Mouse (Mus musculus) adrenal gland, postnatal 25 days (tissue): ENCODE results near the gene Rgs9bp. TPM values are rescaled to one million over a fixed set of nuclear protein-coding genes. Genes with fewer than 3 reads are reported as not detected.
A peak's percentile ranks its signal among the peaks of the same experiment; 100 is the strongest.
"Not testable (repeated sequence)": the region's sequence is repeated elsewhere in the genome, so short reads cannot be mapped to it uniquely, and the experiment has no call there.

Experiments
- DNase-seq: peaks from one replicate; pipeline ENCODE4 v3.0.0; 2021; ENCODE audit warnings: mixed read lengths
- total RNA-seq: library from RNA; stranded (reverse); gene quantifications from 2 replicates; pipeline ENCODE4 v1.2.3, GENCODE M21; 2021

Rgs9bp gene
- total RNA-seq, 1 experiment from 2014 or later, result 0.39 TPM

DNA sequence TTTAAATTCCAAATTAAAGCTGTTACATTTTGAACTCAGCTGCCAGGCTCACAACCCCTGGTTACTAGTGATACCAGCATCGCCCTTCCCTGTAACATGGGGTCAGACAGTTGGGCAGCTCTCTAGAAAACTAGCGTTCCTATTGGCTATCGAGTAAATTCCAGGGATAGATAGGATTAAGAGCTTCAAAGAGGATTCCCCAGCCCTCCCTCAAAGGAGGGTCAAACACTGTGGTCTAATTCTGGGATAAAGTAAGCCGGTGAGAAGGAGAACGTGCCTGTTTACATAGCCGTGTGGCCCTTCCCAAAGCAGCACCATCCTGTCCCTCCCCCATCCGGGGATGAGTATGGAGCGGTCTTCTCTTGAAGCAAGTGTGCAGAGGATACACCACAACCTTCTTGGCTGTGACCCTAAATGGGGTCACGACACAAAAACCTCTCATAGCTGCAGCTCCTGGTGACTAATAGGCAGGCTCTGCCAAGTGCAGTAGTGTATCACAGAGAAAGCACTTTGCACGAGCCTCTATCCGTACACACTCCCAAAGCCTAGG is 1.8 kb downstream of the Rgs9bp start:
- no peak for DNase-seq

DNA sequence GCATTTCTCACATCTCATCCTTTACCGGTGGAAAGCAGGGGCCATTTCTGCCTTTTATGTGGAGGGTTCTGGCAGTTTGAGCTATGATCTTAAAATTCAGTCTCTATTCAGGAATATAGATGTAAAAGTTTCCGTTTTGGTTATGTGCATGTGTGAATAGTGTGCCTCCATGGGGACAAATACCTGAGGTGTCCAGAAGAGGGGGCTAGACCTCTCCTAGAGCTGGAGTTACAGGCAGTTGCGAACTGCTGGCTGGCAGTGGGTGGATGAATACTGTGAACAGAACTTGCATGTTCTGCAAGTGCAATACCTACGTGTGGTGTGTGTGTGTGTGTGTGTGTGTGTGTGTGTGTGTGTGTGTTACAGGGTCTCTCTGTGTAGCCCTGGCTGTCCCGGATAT is 2.7 kb downstream of the Rgs9bp start:
- DNase-seq, result no peak

DNA sequence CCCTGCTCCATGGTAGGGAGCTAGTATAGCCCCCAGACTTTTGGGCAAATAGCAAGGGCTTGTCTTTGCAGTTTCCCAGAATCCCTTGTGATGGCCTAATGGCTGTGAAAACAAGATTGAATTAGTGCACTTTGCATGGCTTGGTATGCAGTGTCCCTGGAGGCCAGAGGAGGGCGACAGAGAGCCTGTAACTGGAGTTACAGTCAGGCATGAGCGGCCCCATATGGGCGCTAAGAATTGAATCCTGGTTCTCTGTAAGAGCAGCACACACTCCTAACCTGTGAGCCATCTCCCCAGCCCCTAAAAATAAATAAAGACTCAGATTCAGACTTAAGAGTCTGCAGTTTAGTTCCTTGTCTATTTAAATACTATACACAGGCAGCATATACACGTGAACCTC is 5.5 kb downstream of the Rgs9bp start:
- DNase-seq, result peak; percentile 54

DNA sequence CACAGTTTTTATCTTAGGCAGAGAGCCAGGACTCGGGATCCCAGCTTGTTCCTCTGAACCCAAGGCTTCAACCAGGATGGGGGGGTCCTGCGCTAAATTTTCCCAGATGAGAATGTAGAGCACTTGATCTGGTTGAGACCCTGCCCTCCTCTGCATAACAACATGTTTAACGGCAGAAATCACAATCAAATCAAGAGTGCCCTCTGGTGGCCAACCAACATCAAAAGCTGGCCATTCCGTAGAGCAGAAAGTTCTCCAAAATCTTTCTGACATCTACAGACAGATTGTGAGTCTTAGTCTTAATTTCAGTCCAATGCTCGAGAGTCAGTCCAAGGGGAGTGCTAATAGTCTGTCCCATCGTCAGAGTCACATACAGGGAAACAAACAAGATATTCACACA is 14.5 kb downstream of the Rgs9bp start:
- not testable (repeated sequence) for DNase-seq

DNA sequence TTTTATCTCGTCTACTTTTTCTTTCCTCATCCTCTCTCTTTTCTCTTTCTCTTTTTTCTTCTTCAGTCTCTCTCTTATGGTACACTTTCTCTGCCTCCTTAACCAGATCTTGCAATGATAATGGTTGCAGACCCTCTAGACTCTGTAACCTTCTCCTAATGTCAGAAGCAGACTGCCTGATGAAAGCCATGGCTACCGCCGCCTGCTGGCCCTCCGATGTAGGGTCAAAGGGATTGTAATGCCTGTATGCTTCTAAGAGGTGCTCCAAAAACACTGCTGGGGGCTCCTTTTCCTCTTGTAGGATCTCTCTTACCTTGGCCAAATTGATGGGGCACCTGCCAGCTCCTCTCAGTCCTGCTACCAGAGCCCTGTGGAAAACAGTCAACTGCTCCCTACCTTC is 15.7 kb downstream of the Rgs9bp start:
- DNase-seq, result not testable (repeated sequence)

DNA sequence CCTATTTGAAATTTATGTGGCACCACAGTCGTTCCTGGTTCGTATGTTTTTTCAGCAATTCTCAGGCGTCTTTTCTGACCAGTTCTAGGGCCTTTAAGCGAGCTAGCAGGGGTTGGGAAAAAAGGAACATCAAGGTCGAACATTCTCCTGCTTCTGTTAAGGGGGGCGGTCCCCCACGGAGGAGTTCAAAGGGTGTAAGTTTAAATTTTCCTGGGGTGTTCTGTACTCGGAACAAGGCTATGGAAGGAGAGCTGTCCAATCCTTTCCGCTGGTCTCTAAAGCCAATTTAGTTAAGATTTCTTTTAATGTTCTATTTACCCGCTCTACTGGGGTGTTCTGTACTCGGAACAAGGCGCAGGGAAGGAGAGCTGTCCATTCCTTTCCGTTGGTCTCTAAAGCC is 19.4 kb downstream of the Rgs9bp start:
- not testable (repeated sequence) for DNase-seq

DNA sequence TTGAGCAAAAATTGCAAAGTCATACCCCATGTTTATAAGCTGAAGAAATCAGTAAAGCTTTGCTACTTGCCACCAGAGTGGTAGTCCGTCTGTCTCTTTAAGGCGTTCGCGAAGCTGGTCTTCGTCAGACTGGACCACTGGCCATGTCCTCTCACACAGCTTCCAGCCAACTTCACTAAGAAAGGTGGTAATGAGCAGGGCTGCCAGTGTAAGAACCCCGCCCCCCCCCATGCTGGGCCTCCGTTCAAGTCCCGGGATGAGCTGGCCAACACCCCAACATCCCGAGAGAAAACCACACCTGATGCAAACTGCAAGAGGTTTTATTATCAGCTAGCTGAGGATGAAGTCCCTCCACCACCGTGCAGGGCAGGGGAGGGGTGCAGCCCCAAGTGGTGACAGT is 20.5 kb downstream of the Rgs9bp start:
- not testable (repeated sequence) for DNase-seq

DNA sequence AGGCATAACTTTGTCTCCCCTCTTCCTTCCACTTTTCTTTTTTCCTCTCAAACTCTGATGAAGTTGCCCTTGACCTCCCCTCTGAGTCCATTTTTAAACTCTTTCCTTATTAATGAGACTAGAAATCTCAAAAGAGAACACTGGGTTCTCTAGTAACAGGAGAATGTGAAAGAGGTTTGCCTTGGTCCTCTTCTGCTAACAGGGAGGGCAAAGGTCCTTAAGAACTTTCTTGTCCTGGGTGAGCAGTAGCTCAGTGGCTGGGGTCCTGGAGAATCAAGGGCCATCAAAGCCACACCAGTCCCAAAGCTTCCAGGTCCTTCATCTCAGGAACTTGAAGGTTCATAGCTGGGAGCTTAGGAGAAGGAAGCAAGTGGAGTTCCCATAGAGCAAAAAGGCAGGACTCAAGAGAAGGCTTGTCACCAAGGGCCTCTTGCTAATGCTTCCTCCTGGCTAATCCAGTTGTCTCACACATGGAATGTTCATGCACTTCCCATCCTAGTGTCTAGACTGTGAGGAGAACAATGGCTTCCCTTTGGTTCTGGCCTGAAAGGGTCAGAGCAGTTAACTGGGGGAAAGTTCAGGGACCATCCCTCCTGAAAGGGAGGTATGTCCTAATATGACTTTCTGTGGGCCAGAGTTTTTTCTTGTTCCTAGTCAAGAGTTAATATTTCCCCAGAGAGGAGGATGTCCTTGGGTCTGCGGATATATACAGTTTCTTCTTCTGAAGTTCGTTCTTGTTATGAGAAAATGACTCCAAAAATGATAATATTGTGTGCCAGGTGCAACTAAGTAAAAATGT is 21.1 kb downstream of the Rgs9bp start:
- no peak for DNase-seq

DNA sequence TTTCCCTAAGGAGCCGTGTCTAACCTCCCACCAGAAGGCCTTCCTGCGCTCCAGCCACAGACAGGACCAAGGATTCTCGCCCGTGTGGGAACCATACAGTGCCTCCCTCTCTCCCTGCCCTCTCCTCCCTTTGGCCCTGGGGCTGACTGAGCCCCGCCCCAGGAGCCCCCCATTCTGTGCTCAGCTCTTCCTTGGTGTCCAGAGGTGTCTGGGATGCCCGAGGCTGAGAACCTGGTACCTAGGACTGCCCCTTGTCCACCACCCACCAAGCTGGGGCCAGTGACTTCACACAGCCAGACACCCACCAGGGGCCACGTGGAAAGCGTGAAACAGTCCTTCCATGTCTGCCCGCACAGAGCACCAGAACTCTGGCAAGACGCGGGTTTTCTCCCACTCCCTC is 22.3 kb downstream of the Rgs9bp start:
- DNase-seq, result no peak

DNA sequence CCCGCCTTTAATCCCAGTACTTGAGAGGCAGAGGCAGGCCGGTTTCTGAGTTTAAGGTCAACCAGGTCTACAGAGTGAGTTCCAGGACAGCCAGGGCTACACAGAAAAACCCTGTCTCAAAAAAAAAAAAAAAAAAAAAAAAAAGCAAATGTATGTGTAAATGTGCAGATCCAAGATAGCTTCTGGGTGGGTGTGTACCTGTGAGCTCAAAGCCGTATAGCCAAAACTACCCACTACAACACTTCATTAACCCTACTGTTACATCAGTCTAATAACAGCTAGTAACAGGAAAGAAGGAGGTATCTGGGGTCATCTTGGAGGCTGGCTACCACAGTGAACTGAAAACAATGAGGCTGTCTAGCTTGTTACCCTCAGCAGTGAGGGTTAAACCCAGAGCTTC is 25.5 kb downstream of the Rgs9bp start:
- no peak for DNase-seq

DNA sequence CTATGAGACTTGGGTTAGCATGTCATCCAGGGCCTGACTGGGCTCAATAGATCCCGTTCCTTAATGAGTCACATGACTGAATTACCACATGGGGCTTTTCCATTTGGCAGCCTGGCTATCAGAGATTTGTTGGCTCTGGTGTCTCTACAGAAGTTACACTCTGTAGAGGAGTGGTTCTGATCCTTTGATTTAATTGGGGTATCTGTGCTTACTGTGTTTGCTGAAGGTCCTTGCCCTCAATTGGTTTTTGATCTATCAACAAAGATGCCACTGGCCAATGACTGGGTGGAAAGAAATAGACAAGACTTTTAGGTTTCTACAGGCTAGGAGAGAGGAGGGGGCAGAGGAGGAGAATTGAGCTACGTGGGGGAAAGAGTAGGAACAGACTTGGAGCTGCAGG is 26.7 kb downstream of the Rgs9bp start:
- no peak for DNase-seq

DNA sequence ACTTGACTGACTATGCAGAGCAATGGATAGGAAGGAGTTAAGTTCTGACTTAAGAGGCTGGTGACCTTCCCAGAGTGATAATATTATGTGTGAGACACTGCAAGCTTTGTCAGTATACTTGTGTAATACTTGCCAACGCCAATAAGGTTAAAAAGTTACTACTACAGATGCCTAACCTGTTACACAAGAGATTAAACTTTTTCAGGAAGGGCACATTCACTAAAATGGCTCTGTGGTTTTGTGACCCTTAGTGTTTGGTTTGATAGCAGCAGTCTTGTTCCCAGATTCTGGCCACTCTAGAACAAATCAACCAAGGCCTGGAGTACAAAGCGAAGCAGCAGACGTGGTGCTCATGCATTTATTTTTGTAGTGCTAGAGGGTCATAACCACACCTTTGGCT is 27.8 kb downstream of the Rgs9bp start:
- DNase-seq, result no peak

DNA sequence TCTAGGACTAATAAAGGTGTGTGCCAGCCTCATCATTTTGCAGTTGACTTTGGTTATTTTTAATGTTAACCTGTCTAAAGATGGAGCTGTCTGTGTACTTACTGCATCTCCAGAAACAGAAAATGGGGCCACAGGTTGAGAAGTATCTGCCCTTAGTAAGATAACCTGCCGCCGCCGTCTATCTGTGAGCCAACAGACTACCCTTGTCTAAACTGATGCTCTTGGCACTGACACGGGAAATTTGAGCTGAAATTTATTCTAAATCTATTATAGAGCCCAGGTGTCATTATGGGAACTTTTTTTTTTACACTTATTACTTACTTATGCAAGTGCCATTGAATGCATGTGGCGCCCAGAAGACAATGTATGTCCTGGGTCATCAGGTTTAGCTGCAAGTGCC is 28.5 kb downstream of the Rgs9bp start:
- DNase-seq, result no peak

DNA sequence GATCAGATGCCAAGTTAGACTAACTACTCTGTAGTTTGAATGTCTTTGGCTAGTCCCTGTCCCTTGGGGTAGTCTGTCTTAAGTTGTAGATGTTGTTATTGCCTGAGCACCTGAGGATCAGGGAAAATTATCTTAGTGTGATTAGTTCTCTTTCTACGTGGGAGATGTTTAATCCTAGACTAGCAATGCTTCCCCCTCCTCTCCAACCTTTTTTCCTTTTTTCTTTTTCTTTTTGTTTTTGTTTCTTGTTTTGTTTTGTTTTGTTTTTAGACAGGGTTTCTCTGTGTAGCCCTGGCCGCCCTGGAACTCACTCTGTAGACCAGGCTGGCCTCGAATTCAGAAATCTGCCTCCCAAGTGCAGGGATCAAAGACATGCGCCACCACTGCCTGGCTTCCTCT is 29.2 kb downstream of the Rgs9bp start, which contains the start of gene Nudt19:
Gene Nudt19, minus strand, starts transcription at position 100 of the 399 bp plus-strand sequence.
- DNase-seq, result no peak

DNA sequence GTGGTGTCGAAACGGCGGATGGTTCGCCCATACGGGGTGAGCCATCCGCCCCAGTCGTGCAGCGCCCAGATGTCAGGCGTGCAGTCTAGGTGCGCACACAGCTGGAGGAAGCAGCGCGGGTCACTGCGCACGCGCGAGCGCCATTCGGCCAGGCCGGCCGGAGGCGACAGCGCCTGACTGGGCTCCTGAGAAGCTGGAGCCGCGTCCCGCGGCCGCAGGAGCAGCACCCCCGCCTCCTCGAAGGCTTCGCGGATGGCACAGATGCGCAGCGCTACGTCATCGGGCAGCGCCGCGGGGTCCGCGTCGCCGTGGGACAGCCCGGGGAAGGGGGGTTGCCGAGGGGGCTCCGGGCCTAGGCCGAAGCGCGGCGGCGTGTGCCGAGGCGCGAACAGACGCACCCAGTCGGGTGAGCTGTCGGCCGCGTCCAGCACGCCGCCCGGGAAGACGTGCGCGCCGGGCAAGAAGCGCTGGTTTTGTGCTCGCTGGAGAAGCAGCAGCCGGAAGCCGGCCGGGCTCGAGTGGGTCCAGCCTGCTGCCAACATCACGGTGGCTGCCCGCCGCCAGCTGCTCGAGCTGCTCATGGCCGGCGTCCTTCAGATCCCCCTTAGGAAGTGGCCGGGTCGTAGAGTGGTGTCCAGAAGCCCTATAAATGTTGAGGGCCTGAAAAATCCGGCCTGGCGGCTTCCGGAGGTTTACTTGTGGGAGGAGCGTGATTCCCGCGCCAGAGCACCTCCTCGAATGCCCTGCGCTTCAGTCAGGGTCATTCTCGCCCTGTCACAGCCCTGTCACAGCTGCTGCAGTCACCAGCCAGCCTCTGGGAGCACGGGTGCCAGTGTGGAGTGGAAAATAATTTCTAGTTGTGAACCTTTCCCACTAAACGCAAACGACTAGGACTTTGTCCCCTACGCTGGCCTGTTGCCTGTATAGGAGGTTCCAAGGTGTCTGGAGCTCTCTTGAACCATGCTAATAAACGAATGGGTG is 29.9 kb downstream of the Rgs9bp start:
- DNase-seq, result peak; percentile 89

DNA sequence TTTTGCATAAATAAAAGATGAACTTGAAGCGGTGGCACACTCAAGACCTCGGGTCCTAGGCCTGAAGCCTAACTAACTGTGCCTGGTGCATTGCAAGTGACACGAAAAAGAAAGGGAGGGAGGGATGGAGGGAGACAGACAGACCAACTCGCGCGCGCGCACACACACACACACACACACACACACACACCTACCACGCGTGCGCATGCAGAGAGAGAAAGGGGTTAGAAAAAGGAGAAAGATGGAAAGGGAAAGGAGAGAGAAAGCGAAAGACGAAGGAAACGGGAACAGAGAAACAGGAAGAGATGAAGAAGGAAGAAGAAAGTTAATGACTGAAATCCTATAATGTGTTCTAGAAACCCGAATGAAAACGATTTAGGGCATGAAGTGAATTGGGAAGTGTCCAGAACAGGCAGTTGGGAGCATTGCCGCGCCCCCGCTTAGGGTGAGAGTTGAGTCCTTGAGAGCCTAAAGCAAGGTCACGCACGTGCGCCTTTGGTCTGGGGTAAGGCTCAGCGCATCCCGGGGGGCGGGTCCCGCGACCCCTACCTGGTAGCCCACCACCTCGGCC is 30.7 kb downstream of the Rgs9bp start:
- DNase-seq, result peak; percentile 23

DNA sequence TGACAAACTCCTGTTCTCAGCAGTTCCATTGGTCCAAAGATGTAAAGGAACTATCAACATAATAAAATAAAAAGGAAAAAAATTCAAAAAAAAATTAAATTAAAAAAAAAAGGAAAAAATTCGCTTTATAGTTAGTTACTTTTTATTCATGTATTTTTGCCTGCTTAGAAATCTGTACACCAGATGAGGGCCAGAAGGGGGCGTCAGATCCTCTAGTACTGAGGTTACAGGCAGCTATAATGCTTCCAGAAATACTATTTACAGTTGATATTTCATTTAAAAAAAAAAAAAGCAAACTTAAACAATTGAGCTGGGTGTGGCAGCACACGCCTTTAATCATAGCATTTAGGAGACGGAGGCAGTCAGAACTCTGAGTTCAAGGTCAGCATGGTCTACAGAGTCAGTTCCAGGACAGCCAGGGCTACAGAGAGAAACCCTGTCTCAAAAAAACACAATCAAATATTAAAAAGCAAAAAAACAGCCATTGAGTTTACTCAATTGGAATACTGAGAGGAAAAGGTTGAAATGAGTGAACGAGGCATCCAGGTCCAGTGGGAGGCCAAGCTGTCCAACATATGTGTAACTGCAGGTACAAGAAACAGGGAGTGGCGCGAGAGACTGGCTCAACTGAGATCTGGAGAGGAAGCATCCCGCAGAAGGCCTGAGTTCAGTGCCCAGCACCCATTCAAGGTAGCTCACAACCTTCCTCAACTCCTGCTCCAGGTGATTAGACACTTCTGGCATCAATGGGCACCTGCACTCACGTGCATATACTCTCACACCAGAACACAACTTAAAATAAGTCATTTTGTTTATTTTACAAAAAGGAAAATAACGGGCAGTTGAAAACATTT is 31.4 kb downstream of the Rgs9bp start:
- DNase-seq, result peak; percentile 25

DNA sequence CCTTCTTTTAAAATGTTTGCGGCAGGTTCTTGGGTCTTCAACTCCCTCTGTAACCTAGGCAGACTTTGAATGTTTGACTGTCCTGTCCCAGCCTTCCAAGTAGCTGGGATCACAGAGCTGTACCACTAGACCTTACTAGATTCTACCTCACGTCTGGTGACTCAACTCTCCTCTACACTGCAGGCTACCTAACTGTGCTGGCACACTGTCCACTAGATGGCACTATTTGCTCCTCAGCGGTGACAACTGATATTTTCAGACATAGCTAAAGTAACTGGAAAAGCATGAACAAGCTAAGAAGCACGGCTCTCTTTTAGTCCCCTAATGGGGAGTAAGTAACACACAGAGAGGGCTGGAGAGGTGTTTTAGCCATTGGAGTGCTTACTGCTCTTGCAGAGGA is 39.5 kb downstream of the Rgs9bp start:
- DNase-seq, result peak; percentile 46

DNA sequence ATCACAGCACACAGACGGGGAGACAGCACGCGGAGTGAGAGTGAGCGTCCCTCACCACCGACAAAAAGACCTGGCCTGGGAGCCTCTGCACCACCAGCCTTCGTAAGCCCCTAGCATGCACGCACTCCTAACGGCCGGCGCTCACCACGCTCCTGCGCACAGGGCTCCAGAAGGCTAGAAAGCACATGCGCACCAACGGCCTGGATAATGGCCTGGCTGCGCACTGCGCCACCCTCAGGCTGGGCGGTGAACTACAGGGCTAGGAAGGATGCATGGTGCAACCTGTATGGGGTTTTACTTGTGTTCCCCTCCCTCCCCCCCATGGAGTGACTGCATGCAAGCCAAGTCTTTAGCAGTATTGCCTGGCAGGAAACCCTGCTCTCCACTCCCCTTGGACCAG is 47.8 kb downstream of the Rgs9bp start, which contains the start of gene Tdrd12:
Gene Tdrd12, minus strand, starts transcription at position 184 of the 400 bp plus-strand sequence.
- DNase-seq, result no peak

DNA sequence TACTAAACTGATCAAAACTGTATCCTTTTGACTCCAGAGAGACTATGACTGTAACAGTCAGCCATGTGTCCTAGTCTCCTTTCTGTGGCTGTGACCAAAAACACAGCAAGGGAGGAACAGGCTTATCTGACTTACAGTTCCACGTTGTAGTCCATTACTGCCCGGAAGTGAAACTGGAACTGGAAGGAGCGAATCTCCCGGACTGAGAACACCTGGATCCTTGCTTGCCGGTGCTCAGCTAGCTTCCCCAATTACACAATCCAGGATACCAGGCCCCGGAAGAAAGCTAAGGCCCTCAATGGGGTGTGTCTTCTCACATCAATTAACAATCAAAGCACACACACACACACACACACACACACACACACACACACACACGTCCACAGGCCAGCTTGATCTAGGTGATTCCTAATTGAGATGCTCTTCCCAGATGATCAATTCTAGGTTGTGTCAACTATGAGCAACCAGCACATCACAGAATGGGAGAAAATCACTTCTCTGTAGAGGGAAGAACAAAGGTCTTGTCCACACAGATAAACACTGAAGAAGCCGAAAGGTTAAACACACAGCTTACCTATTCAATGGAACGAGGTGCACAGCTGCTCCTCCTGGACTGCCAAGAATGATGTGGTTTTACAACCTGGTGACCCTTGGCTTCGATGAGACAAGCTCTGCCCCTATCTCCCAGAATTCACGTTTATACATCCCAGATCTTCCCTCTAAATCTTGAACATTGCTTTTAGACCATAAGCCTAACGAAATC is 49.5 kb downstream of the Rgs9bp start:
- no peak for DNase-seq

DNA sequence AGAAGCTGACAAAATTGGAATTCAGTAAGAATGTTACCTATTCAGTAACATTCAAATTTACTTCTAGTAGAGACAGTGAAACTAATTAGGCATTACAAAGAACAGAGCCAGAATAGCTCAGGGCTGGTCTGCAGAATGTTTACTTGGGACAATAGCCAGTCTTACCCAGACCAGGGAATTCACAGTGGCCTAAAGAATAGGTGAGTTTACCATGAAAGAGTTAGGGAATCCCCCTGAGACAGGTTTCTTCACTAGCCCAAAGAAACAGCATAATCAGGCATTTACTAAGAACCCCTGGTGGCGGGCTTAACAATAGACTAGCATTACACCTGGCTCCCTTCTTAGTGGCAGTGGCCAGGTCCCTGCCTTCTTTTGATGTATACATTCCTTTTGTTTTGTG is 54.8 kb downstream of the Rgs9bp start:
- DNase-seq, result not testable (repeated sequence)
